Mouse (Mus musculus): ENCODE measurements around the gene Gm21994. TPM values are rescaled to one million over a fixed set of nuclear protein-coding genes. Genes with fewer than 3 reads are reported as not detected.

Gm21994 gene
- polyA plus RNA-seq, 1 experiment from 2014 or later, result 3.9 TPM

Other genes with a start within 250 kb of the Gm21994 start
- 5.9 and 6.3 TPM in 2 replicates for gene Zfp120, start 118.9 kb downstream of the Gm21994 start, polyA plus RNA-seq (2015; fragmentation: Nextera tagmentation; extraction: Ambion mirVana)
- gene Gm10770, start 75.9 kb downstream of the Gm21994 start, polyA plus RNA-seq (2015; fragmentation: Nextera tagmentation; extraction: Ambion mirVana), result not detected in 2 replicates
- 0.12 TPM in 1 of 2 replicates, not detected in the other for gene Gm14139, start 73.8 kb downstream of the Gm21994 start, polyA plus RNA-seq (2015; fragmentation: Nextera tagmentation; extraction: Ambion mirVana)
- 4.1 TPM in 2 replicates for gene Zfp937, start 37.5 kb downstream of the Gm21994 start, polyA plus RNA-seq (2015; fragmentation: Nextera tagmentation; extraction: Ambion mirVana)
- not detected in 2 replicates for gene Gm14124, start 1.9 kb upstream of the Gm21994 start, polyA plus RNA-seq (2015; fragmentation: Nextera tagmentation; extraction: Ambion mirVana)
- gene Gm10130, start 68.1 kb upstream of the Gm21994 start, polyA plus RNA-seq (2015; fragmentation: Nextera tagmentation; extraction: Ambion mirVana), result 2.5 and 2.6 TPM in 2 replicates
- 3.9 and 4.9 TPM in 2 replicates for gene 3300002I08Rik, start 107.2 kb upstream of the Gm21994 start, polyA plus RNA-seq (2015; fragmentation: Nextera tagmentation; extraction: Ambion mirVana)
- gene Zfp442, start 195.9 kb upstream of the Gm21994 start, polyA plus RNA-seq (2015; fragmentation: Nextera tagmentation; extraction: Ambion mirVana), result 4.4 and 4.5 TPM in 2 replicates
- gene Zfp345, start 229.5 kb upstream of the Gm21994 start, polyA plus RNA-seq (2015; fragmentation: Nextera tagmentation; extraction: Ambion mirVana), result 0.09 TPM in 2 replicates